11 mouse cellular contexts compared by ENCODE assay signal in genomic region chr19:55456325-55457091, GRCm38 (mm10).
DNase-seq lines count a peak whose midpoint lies in the region; ATAC-seq lines count a peak whose summit lies in the region.
"Had no signal": no experiment of that assay in that cellular context is flagged by ENCODE, and none has a peak within 500 bp of the region (broad histone marks: within the 10 kb centered on the region; RNA-seq: fewer than 3 reads in every experiment).

No protein-coding gene starts in this region.

- DNase-seq in heart, postnatal 10 days, result no peak
- DNase-seq in midbrain, embryonic 10.5 days (ENCODE audit: low spot score), result no peak
- peak; percentile 53 for DNase-seq in intestine, embryonic 14.5 days (ENCODE audit: low spot score)
- no peak for DNase-seq in adipocyte (ENCODE audit: low spot score)
- DNase-seq: lung, adult 2 months; right cerebral cortex, postnatal 14 days; thymus, adult 2 months had no signal

- H3K9me3 ChIP-seq in heart, embryonic 16.5 days (replicated peaks; ENCODE audit: control insufficient read depth, low read length), result no peaks in the 10 kb centered on the region
- H3K9me3 ChIP-seq in midbrain, embryonic 10.5 days (replicated peaks), result no peaks in the 10 kb centered on the region
- H3K9me3 ChIP-seq in midbrain, embryonic 13.5 days, result no peaks in the 10 kb centered on the region
- H3K9me3 ChIP-seq in intestine, embryonic 14.5 days (ENCODE audit: control insufficient read depth, low read length), result no peaks in the 10 kb centered on the region
- no peaks in the 10 kb centered on the region for H3K9me3 ChIP-seq in stomach, embryonic 16.5 days (replicated peaks; ENCODE audit: control insufficient read depth, low read length)

- no peak overlapping the region for H3K4me3 ChIP-seq in heart, embryonic 16.5 days (ENCODE audit: low read length)
- no peak overlapping the region for H3K4me3 ChIP-seq in midbrain, embryonic 10.5 days
- no peak overlapping the region for H3K4me3 ChIP-seq in midbrain, embryonic 13.5 days (replicated peaks)
- no peak overlapping the region for H3K4me3 ChIP-seq in intestine, embryonic 14.5 days (ENCODE audit: low read depth, low read length)
- peak overlapping the region; percentile 13 for H3K4me3 ChIP-seq in stomach, embryonic 16.5 days (replicated peaks; ENCODE audit: low read length)
- H3K4me3 ChIP-seq: myocyte had no signal

- WGBS in heart, embryonic 16.5 days, result 48% methylated on average over 21 of the region's 21 CpGs
- 66% methylated on average over 21 of the region's 21 CpGs for WGBS in midbrain, embryonic 10.5 days
- 56% methylated on average over 21 of the region's 21 CpGs for WGBS in midbrain, embryonic 13.5 days
- whole genome bisulfite sequencing in intestine, embryonic 14.5 days, result 38% methylated on average over 21 of the region's 21 CpGs
- WGBS in stomach, embryonic 16.5 days, result 38% methylated on average over 21 of the region's 21 CpGs

- intact Hi-C loops in heart, postnatal 10 days (cut with DNase I), result no loop called here

- no peaks in the 10 kb centered on the region for H3K27me3 ChIP-seq in heart, embryonic 16.5 days (ENCODE audit: control insufficient read depth, insufficient read depth, low read length)
- H3K27me3 ChIP-seq in midbrain, embryonic 10.5 days (ENCODE audit: low read depth, poor library complexity, severe bottlenecking), result no peaks in the 10 kb centered on the region
- no peaks in the 10 kb centered on the region for H3K27me3 ChIP-seq in midbrain, embryonic 13.5 days
- H3K27me3 ChIP-seq in intestine, embryonic 14.5 days (replicated peaks; ENCODE audit: control insufficient read depth, insufficient read depth, low read length), result no peaks in the 10 kb centered on the region
- no peaks in the 10 kb centered on the region for H3K27me3 ChIP-seq in stomach, embryonic 16.5 days (ENCODE audit: control insufficient read depth, insufficient read depth, low read length)

- ATAC-seq in heart, embryonic 16.5 days (replicated peaks; ENCODE audit: extremely low read depth, insufficient read depth, low FRiP score), result no peak
- ATAC-seq in midbrain, embryonic 13.5 days, result no peak
- ATAC-seq in intestine, embryonic 14.5 days (replicated peaks; ENCODE audit: low FRiP score, low TSS enrichment, low read depth), result no peak
- ATAC-seq in stomach, embryonic 16.5 days (ENCODE audit: insufficient read depth, low FRiP score), result 0 out of 2 replicates have a peak, but pooled peaks have one; percentile 17

- H3K4me1 ChIP-seq in heart, embryonic 16.5 days (ENCODE audit: control insufficient read depth, insufficient read depth, low read length), result no peaks in the 10 kb centered on the region
- H3K4me1 ChIP-seq in midbrain, embryonic 10.5 days, result peaks cover 19% of the 10 kb centered on the region
- peaks cover 18% of the 10 kb centered on the region for H3K4me1 ChIP-seq in midbrain, embryonic 13.5 days (replicated peaks)
- peaks cover 14% of the 10 kb centered on the region for H3K4me1 ChIP-seq in intestine, embryonic 14.5 days (replicated peaks; ENCODE audit: control insufficient read depth, insufficient read depth, low read length)
- H3K4me1 ChIP-seq in stomach, embryonic 16.5 days (ENCODE audit: control insufficient read depth, insufficient read depth, low read length), result peaks cover 14% of the 10 kb centered on the region

- H3K27ac ChIP-seq in heart, embryonic 16.5 days (ENCODE audit: low read length), result no peak overlapping the region
- H3K27ac ChIP-seq in midbrain, embryonic 10.5 days (replicated peaks), result peak overlapping the region; percentile 63
- no peak overlapping the region for H3K27ac ChIP-seq in midbrain, embryonic 13.5 days
- no peak overlapping the region for H3K27ac ChIP-seq in intestine, embryonic 14.5 days (ENCODE audit: low read depth)
- no peak overlapping the region for H3K27ac ChIP-seq in stomach, embryonic 16.5 days (ENCODE audit: low read length)

- no peaks in the 10 kb centered on the region for H3K36me3 ChIP-seq in heart, embryonic 16.5 days (ENCODE audit: control insufficient read depth, insufficient read depth)
- no peaks in the 10 kb centered on the region for H3K36me3 ChIP-seq in midbrain, embryonic 10.5 days
- H3K36me3 ChIP-seq in midbrain, embryonic 13.5 days, result no peaks in the 10 kb centered on the region
- no peaks in the 10 kb centered on the region for H3K36me3 ChIP-seq in intestine, embryonic 14.5 days (ENCODE audit: control insufficient read depth, insufficient read depth, low read length)
- no peaks in the 10 kb centered on the region for H3K36me3 ChIP-seq in stomach, embryonic 16.5 days (ENCODE audit: control insufficient read depth, insufficient read depth, low read length)

- no peak overlapping the region for H3K9ac ChIP-seq in heart, embryonic 16.5 days (ENCODE audit: low read length)
- H3K9ac ChIP-seq in midbrain, embryonic 13.5 days (replicated peaks), result no peak overlapping the region
- no peak overlapping the region for H3K9ac ChIP-seq in intestine, embryonic 14.5 days (ENCODE audit: low read length)
- 0 out of 2 replicates have a peak overlapping the region, but pooled peaks have one; percentile 7 for H3K9ac ChIP-seq in stomach, embryonic 16.5 days (ENCODE audit: low read length)

- peak overlapping the region; percentile 25; the same call in 1 of the 2 replicates for H3K4me2 ChIP-seq in heart, embryonic 16.5 days (ENCODE audit: low read depth, low read length)
- H3K4me2 ChIP-seq in midbrain, embryonic 13.5 days (replicated peaks), result no peak overlapping the region
- peak overlapping the region; percentile 36 for H3K4me2 ChIP-seq in intestine, embryonic 14.5 days (ENCODE audit: low read length)
- H3K4me2 ChIP-seq in stomach, embryonic 16.5 days (ENCODE audit: low read depth, low read length), result peak overlapping the region; percentile 45
